Mouse (Mus musculus) hindbrain, postnatal 0 days (tissue): ENCODE data around the gene Cks2. TPM values are rescaled to one million over a fixed set of nuclear protein-coding genes. Genes with fewer than 3 reads are reported as not detected.

ENCODE experiments used
- ATAC-seq: fragments of 200-750 bp; cut with Nextera tagmentation; 2 replicates; pipeline ENCODE4 v1.8.0; 2017; ENCODE audit warnings: mild to moderate bottlenecking, moderate TSS enrichment, moderate library complexity
- DNase-seq: peaks from one replicate; pipeline ENCODE4 v3.0.0-alpha.2; 2015; ENCODE audit warnings: low spot score
- H3K27ac ChIP-seq: fragments of 300-500 bp; sonication (generic); 2 replicates; pipeline ENCODE4 v1.5.1; 2014; ENCODE audit warnings: mild to moderate bottlenecking
- H3K27me3 ChIP-seq: fragments of 300-500 bp; sonication (generic); 2 replicates; pipeline ENCODE4 v1.6.1; 2014; ENCODE audit warnings: low read length, mixed read lengths; ENCODE audit not compliant: insufficient read depth
- H3K36me3 ChIP-seq: fragments of 300-500 bp; sonication (generic); 2 replicates; pipeline ENCODE4 v1.6.1; 2014; ENCODE audit warnings: low read length, mixed read lengths; ENCODE audit not compliant: insufficient read depth
- H3K4me1 ChIP-seq: fragments of 300-500 bp; sonication (generic); 2 replicates; pipeline ENCODE4 v1.6.1; 2014; ENCODE audit warnings: antibody characterized with exemption, low read length, mixed read lengths; ENCODE audit not compliant: insufficient read depth
- H3K4me2 ChIP-seq: fragments of 300-500 bp; sonication (generic); 2 replicates; pipeline ENCODE4 v1.6.1; 2014; ENCODE audit warnings: low read depth, mild to moderate bottlenecking, low read length, moderate library complexity, mixed read lengths
- H3K4me3 ChIP-seq: fragments of 300-500 bp; sonication (generic); 2 replicates; pipeline ENCODE4 v1.5.1; 2014; ENCODE audit warnings: low read length
- H3K9ac ChIP-seq: fragments of 300-500 bp; sonication (generic); replicated peaks from 2 replicates; pipeline ENCODE4 v1.6.1; 2014; ENCODE audit warnings: mild to moderate bottlenecking, low read length, moderate library complexity, mixed read lengths
- H3K9me3 ChIP-seq: fragments of 300-500 bp; sonication (generic); 2 replicates; pipeline ENCODE4 v1.6.1; 2016; ENCODE audit warnings: low read length, mixed read lengths
- CTCF ChIP-seq: IDR thresholded peaks from 2 replicates; pipeline ENCODE4 v1.5.1; 2016; ENCODE audit warnings: antibody characterized with exemption, control low read depth, low read depth
- WGBS: fragments of 180-500 bp; shearing (Covaris S2); extraction: QIAGEN DNeasy Blood & Tissue Kit; methylation state at CpG from one replicate; pipeline ENCODE4 v1.1.7; 2014; 5-methylcytosine and 5-hydroxymethylcytosine counted together
- polyA plus RNA-seq: library from polyadenylated mRNA; unstranded; fragments of >200 nt; fragmentation: Nextera tagmentation; extraction: Ambion mirVana; gene quantifications from 2 replicates; pipeline ENCODE4 v1.2.1, GENCODE M21; 2015
- total RNA-seq: library from RNA; depleted of rRNA; stranded (reverse); fragments of >200 nt; gene quantifications from 2 replicates; pipeline ENCODE4 v1.2.3, GENCODE M21; 2014

Cks2 gene
- total and polyA plus RNA-seq, 2 experiments from 2014 or later = 41.0 to 58.6 TPM

- H3K27ac ChIP-seq = no peak overlapping the region
- ATAC-seq (no peak), DNase-seq (no peak)
- H3K4me1 ChIP-seq = peaks cover 3% of the 10 kb centered on the region; the same call in 1 of the 2 replicates
- H3K4me2 ChIP-seq = no peak overlapping the region
- H3K27me3 ChIP-seq = no peaks in the 10 kb centered on the region
- TF ChIP-seq CTCF = no peak
- 88% methylated on average over 3 of the region's 3 CpGs for WGBS
- no peak overlapping the region for H3K4me3 ChIP-seq
- no peaks in the 10 kb centered on the region for H3K9me3 ChIP-seq
- H3K9ac ChIP-seq = no peak overlapping the region
- H3K36me3 ChIP-seq = no peaks in the 10 kb centered on the region
These were observed 2.7 kb downstream of the Cks2 start for GRCm38 (mm10) chr13:51647770-51648169.

- DNase-seq = no peak
- Histone ChIP-seq H3K9me3 (no peaks in the 10 kb centered on the region), H3K4me2 (no peak overlapping the region), H3K9ac (no peak overlapping the region), H3K27me3 (no peaks in the 10 kb centered on the region), H3K36me3 (no peaks in the 10 kb centered on the region), H3K27ac (no peak overlapping the region), H3K4me3 (no peak overlapping the region), H3K4me1 (peaks cover 3% of the 10 kb centered on the region; the same call in 1 of the 2 replicates)
- no peak for ATAC-seq
- no peak for TF ChIP-seq CTCF
- 90% methylated on average over 4 of the region's 4 CpGs for WGBS
These were observed 3.2 kb downstream of the Cks2 start for GRCm38 (mm10) chr13:51648237-51648636.

- Histone ChIP-seq H3K4me3 (no peak overlapping the region), H3K27me3 (no peaks in the 10 kb centered on the region), H3K4me1 (peaks cover 3% of the 10 kb centered on the region; the same call in 1 of the 2 replicates), H3K9me3 (no peaks in the 10 kb centered on the region), H3K4me2 (no peak overlapping the region), H3K9ac (no peak overlapping the region), H3K27ac (no peak overlapping the region), H3K36me3 (no peaks in the 10 kb centered on the region)
- ATAC-seq (no peak), DNase-seq (no peak)
- 67% methylated on average over 1 of the region's 1 CpGs for whole genome bisulfite sequencing
- no peak for TF ChIP-seq CTCF
These were observed 4.7 kb downstream of the Cks2 start for GRCm38 (mm10) chr13:51649740-51650139.

GRCm38 (mm10) chr13:51651408-51652064 lies 6.5 kb downstream of the Cks2 start, which contains the start of gene Secisbp2:
Secisbp2 (plus strand) TSS chr13:51651697.
- Histone ChIP-seq H3K4me3 (peak within 1 kb of the TSS; percentile 58), H3K27me3 (no peaks in the 10 kb centered on the region), H3K4me2 (peak within 1 kb of the TSS; percentile 73), H3K4me1 (no peaks in the 10 kb centered on the region), H3K27ac (peak within 1 kb of the TSS; percentile 88), H3K9ac (peak within 1 kb of the TSS; percentile 71), H3K9me3 (no peaks in the 10 kb centered on the region), H3K36me3 (peaks cover 14% of the 10 kb centered on the region)
- under 1% methylated on average over 68 of the region's 69 CpGs for WGBS
- DNase-seq (peak; percentile 98), ATAC-seq (peak; percentile 98)
- peak; percentile 87 for TF ChIP-seq CTCF

- ATAC-seq = no peak
- H3K27me3 ChIP-seq = no peaks in the 10 kb centered on the region
- H3K4me3 ChIP-seq = no peak overlapping the region
- H3K36me3 ChIP-seq = peaks cover 26% of the 10 kb centered on the region
- no peak overlapping the region for H3K4me2 ChIP-seq
- H3K9me3 ChIP-seq = no peaks in the 10 kb centered on the region
- DNase-seq = no peak
- 97% methylated on average over 6 of the region's 6 CpGs for WGBS
- no peak overlapping the region for H3K27ac ChIP-seq
- TF ChIP-seq CTCF = no peak
- H3K4me1 ChIP-seq = no peaks in the 10 kb centered on the region
- H3K9ac ChIP-seq = no peak overlapping the region
These were observed 8.1 kb downstream of the Cks2 start for GRCm38 (mm10) chr13:51653159-51653558.

- no peak for DNase-seq
- H3K36me3 ChIP-seq = peaks cover 30% of the 10 kb centered on the region
- no peaks in the 10 kb centered on the region for H3K4me1 ChIP-seq
- H3K4me3 ChIP-seq = no peak overlapping the region
- no peak overlapping the region for H3K27ac ChIP-seq
- no peak for ATAC-seq
- H3K9me3 ChIP-seq = no peaks in the 10 kb centered on the region
- no peak overlapping the region for H3K4me2 ChIP-seq
- 92% methylated on average over 9 of the region's 9 CpGs for WGBS
- H3K9ac ChIP-seq = no peak overlapping the region
- no peak for TF ChIP-seq CTCF
- H3K27me3 ChIP-seq = no peaks in the 10 kb centered on the region
These were observed 8.9 kb downstream of the Cks2 start for GRCm38 (mm10) chr13:51653961-51654360.

- DNase-seq (no peak), ATAC-seq (no peak)
- Histone ChIP-seq H3K9ac (no peak overlapping the region), H3K9me3 (no peaks in the 10 kb centered on the region), H3K4me1 (no peaks in the 10 kb centered on the region), H3K4me2 (no peak overlapping the region), H3K27ac (no peak overlapping the region), H3K27me3 (no peaks in the 10 kb centered on the region), H3K36me3 (peaks cover 49% of the 10 kb centered on the region), H3K4me3 (no peak overlapping the region)
- 95% methylated on average over 13 of the region's 13 CpGs for WGBS
- TF ChIP-seq CTCF = no peak
These were observed 11.6 kb downstream of the Cks2 start for GRCm38 (mm10) chr13:51656516-51657235.
